Mouse (Mus musculus): Measurements from ENCODE around the gene Oprl1.

Oprl1 gene

GRCm38 (mm10) chr2:181765251-181765650 lies 50.4 kb downstream of the Oprl1 start:
- no peak for DNase-seq (ENCODE audit: low read depth, low spot score)

DNA sequence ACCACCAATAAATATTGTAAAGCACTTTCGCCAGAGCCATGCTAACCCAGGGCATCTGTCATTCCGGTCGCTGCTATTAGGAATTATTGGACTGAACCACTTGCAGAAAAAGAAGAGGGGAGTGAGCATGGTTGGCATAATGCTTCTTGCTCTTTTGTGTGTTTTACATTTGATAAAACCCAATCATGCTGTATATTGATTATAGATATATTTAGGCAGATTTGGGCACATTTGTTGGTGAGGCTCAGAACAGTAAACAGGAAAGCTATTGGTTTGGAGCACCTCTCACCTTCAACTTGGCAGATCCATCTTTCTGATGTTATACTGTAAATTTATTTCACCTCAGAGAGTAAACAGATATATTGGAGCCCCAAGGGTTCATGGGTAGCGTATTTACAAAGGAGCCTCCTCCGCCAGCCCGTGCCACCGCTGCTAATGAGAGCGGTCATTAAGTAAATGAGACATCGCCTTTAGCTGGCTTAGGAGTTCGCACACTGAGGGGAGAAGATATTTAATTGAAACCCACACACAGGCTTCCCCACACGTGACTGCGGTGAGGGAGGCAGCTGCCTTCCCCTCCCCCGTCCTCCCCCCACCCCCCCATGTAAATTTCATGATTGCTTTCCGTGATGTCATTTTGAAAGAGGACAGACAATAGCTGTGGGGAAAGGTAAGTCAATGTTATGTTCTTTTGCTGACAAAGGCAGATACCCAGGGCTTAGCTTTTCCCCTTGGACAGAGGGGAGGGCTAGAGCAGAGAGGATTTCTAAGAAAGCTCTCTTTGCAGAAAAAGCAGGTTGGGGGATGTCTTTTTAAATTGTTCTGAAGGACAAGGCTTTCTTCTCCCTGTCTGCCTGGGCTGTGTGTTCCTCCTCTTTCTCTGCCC lies 52.1 kb downstream of the Oprl1 start:
- no peak for DNase-seq (ENCODE audit: low read depth, low spot score)

GRCm38 (mm10) chr2:181768451-181768850 lies 53.6 kb downstream of the Oprl1 start:
- DNase-seq (ENCODE audit: low read depth, low spot score) = no peak

DNA sequence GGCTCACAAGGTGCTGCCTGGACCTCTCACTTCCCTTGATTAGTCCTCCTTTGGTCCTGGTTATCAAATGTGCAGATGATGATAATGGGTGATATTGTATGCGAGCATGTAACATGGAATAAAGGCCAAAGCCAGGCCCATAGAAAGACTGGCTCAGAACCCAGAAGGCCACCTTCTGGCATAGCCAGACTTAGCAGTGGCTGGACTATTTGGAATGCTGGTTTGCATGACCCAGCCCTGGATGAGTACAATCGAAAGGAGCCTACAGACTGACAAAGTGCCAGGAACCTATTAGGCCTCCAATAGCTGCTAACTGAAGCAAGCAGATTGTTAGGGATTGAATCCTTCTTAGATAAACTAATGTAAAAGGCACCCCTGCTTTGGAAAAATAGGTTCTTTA lies 54.6 kb downstream of the Oprl1 start:
- DNase-seq (ENCODE audit: low read depth, low spot score) = no peak
